Mouse (Mus musculus) MEL (cell line): ENCODE measurements around the gene Col4a4. TPM values are rescaled to one million over a fixed set of nuclear protein-coding genes. Genes with fewer than 3 reads are reported as not detected.

ENCODE experiments used
- DNase-seq: peaks from one replicate; pipeline ENCODE4 v3.0.0; 2011; ENCODE audit warnings: low read depth, low spot score
- H3K27ac ChIP-seq: 2 replicates; pipeline ENCODE4 v1.5.1; 2012; ENCODE audit warnings: low read depth, mild to moderate bottlenecking, control low read depth, low read length, moderate library complexity; ENCODE audit not compliant: control insufficient read depth
- H3K27me3 ChIP-seq, 2 experiments: fragments of 150-350 bp in 1 of 2; sonication (generic) in 1 of 2; 2 replicates each; pipeline ENCODE4 v1.6.1; 2012; ENCODE audit warnings: low read length in 2 of 2, mild to moderate bottlenecking in 2 of 2, improper control_type of control experiment in 1 of 2, moderate library complexity in 1 of 2; ENCODE audit not compliant: insufficient read depth in 2 of 2, control insufficient read depth in 1 of 2
- H3K36me3 ChIP-seq, 2 experiments: 2 replicates each; pipeline ENCODE4 v1.6.1; 2012 to 2014; ENCODE audit warnings: low read length in 2 of 2, improper control_type of control experiment in 1 of 2, inconsistent platforms in 1 of 2, mild to moderate bottlenecking in 1 of 2; ENCODE audit not compliant: insufficient read depth in 2 of 2, control insufficient read depth in 1 of 2
- H3K4me1 ChIP-seq, 2 experiments: fragments of 150-350 bp in 1 of 2; sonication (generic) in 1 of 2; 2 replicates each; pipeline ENCODE4 v1.6.1; 2012; ENCODE audit warnings: low read length in 2 of 2, improper control_type of control experiment in 1 of 2, mild to moderate bottlenecking in 1 of 2; ENCODE audit not compliant: insufficient read depth in 2 of 2, control insufficient read depth in 1 of 2
- H3K4me3 ChIP-seq, 2 experiments: fragments of 150-350 bp in 1 of 2; sonication (generic) in 1 of 2; 2 replicates each; pipeline ENCODE4 v1.5.1; 2012; ENCODE audit warnings: low read depth in 2 of 2, low read length in 2 of 2, mild to moderate bottlenecking in 2 of 2, moderate library complexity in 2 of 2, control low read depth in 1 of 2, improper control_type of control experiment in 1 of 2; ENCODE audit not compliant: control insufficient read depth in 1 of 2, insufficient read depth in 1 of 2
- H3K79me2 ChIP-seq: 2 replicates; pipeline ENCODE4 v1.6.1; 2012; ENCODE audit warnings: mild to moderate bottlenecking, low read length, moderate library complexity; ENCODE audit not compliant: control insufficient read depth, poor library complexity, insufficient read depth
- H3K9ac ChIP-seq: 2 replicates; pipeline ENCODE4 v1.6.1; 2012; ENCODE audit warnings: low read depth, mild to moderate bottlenecking, control low read depth, low read length, moderate library complexity; ENCODE audit not compliant: control insufficient read depth, poor library complexity, severe bottlenecking
- H3K9me3 ChIP-seq: fragments of 150-350 bp; sonication (generic); replicated peaks from 2 replicates; pipeline ENCODE4 v1.6.1; 2012; ENCODE audit warnings: mild to moderate bottlenecking, low read length, improper control_type of control experiment, moderate library complexity; ENCODE audit not compliant: insufficient read depth
- CHD2 ChIP-seq: IDR thresholded peaks from 2 replicates; pipeline ENCODE4 v1.6.1; 2011; ENCODE audit warnings: low read length, improper control_type of control experiment
- CTCF ChIP-seq, 3 experiments: IDR thresholded peaks in 2 of 3; conservative IDR thresholded peaks in 1 of 3; 2 replicates each; pipeline ENCODE4 v1.5.1; 2011 to 2012; ENCODE audit warnings: low read length in 3 of 3, low read depth in 2 of 3, mild to moderate bottlenecking in 2 of 3, improper control_type of control experiment in 1 of 3, inconsistent platforms in 1 of 3, mixed read lengths in 1 of 3, moderate library complexity in 1 of 3; ENCODE audit not compliant: control insufficient read depth in 1 of 3, insufficient read depth in 1 of 3, poor library complexity in 1 of 3, severe bottlenecking in 1 of 3
- E2F4 ChIP-seq: IDR thresholded peaks from 2 replicates; pipeline ENCODE4 v1.6.1; 2011; ENCODE audit warnings: low read depth, low read length, improper control_type of control experiment, borderline replicate concordance
- EP300 ChIP-seq, 2 experiments: IDR thresholded peaks; 2 replicates each; pipeline ENCODE4 v1.6.1; 2011; ENCODE audit warnings: improper control_type of control experiment in 2 of 2, low read length in 2 of 2, low read depth in 1 of 2, mild to moderate bottlenecking in 1 of 2
- MAX ChIP-seq: IDR thresholded peaks from 2 replicates; pipeline ENCODE4 v1.6.1; 2011; ENCODE audit warnings: low read length, improper control_type of control experiment
- MXI1 ChIP-seq: IDR thresholded peaks from 2 replicates; pipeline ENCODE4 v1.6.1; 2011; ENCODE audit warnings: mild to moderate bottlenecking, low read depth, low read length, improper control_type of control experiment
- NRF1 ChIP-seq: IDR thresholded peaks from 2 replicates; pipeline ENCODE4 v1.6.1; 2014; ENCODE audit warnings: low read depth, mild to moderate bottlenecking, inconsistent platforms, low read length, improper control_type of control experiment, moderate library complexity; ENCODE audit not compliant: poor library complexity, insufficient read depth, severe bottlenecking
- POLR2A ChIP-seq, 2 experiments: IDR thresholded peaks; 2 replicates each; pipeline ENCODE4 v1.6.1; 2011 to 2012; ENCODE audit warnings: low read length in 2 of 2, mild to moderate bottlenecking in 2 of 2, control low read depth in 1 of 2, improper control_type of control experiment in 1 of 2, low read depth in 1 of 2, moderate library complexity in 1 of 2; ENCODE audit not compliant: control insufficient read depth in 1 of 2, insufficient read depth in 1 of 2, poor library complexity in 1 of 2
- POLR2AphosphoS5 ChIP-seq: IDR thresholded peaks from 2 replicates; pipeline ENCODE4 v1.6.1; 2012; ENCODE audit warnings: low read depth, borderline replicate concordance, mild to moderate bottlenecking, inconsistent platforms, low read length, moderate library complexity, mixed read lengths
- RAD21 ChIP-seq: IDR thresholded peaks from 2 replicates; pipeline ENCODE4 v1.6.1; 2011; ENCODE audit warnings: mild to moderate bottlenecking, low read depth, low read length, improper control_type of control experiment
- SMC3 ChIP-seq: IDR thresholded peaks from 2 replicates; pipeline ENCODE4 v1.6.1; 2011; ENCODE audit warnings: low read depth, low read length, improper control_type of control experiment
- TAL1 ChIP-seq: IDR thresholded peaks from 2 replicates; pipeline ENCODE4 v1.6.1; 2012; ENCODE audit warnings: mild to moderate bottlenecking, inconsistent platforms, low read length, moderate library complexity, mixed read lengths
- USF1 ChIP-seq: IDR thresholded peaks from 2 replicates; pipeline ENCODE4 v1.6.1; 2014; ENCODE audit warnings: low read depth, mild to moderate bottlenecking, inconsistent platforms, low read length, improper control_type of control experiment, moderate library complexity
- ZC3H11A ChIP-seq: IDR thresholded peaks from 2 replicates; pipeline ENCODE4 v1.6.1; 2012; ENCODE audit warnings: low read depth, mild to moderate bottlenecking, inconsistent platforms, low read length, improper control_type of control experiment
- ZMIZ1 ChIP-seq: IDR thresholded peaks from 2 replicates; pipeline ENCODE4 v1.6.1; 2012; ENCODE audit warnings: low read depth, mild to moderate bottlenecking, inconsistent platforms, low read length, improper control_type of control experiment, moderate library complexity
- ZNF384 ChIP-seq: IDR thresholded peaks from 2 replicates; pipeline ENCODE4 v1.6.1; 2012; ENCODE audit warnings: low read depth, mild to moderate bottlenecking, inconsistent platforms, low read length, improper control_type of control experiment
- polyA plus RNA-seq, 2 experiments: library from polyadenylated mRNA; stranded (reverse) in 1 of 2; unstranded in 1 of 2; fragments of >175 nt in 1 of 2; fragments of >200 nt in 1 of 2; gene quantifications; 2 replicates each; pipeline versions ENCODE4 v1.2.1 to v1.2.4; 2012; ENCODE audit warnings: low replicate concordance in 2 of 2, low read depth in 1 of 2; ENCODE audit not compliant: insufficient read length in 2 of 2, insufficient read depth in 1 of 2, missing spikeins in 1 of 2
- total RNA-seq: library from RNA; depleted of rRNA; stranded (reverse); fragments of 300-350 nt; gene quantifications from 2 replicates; pipeline ENCODE4 v1.2.3, GENCODE M21; 2012

Col4a4 gene
- total and polyA plus RNA-seq, 3 experiments = 0.03 TPM; not detected in 2

- H3K79me2 ChIP-seq = no peaks in the 10 kb centered on the region
- no peaks in the 10 kb centered on the region for H3K36me3 ChIP-seq
- peaks cover 2 to 5% of the 10 kb centered on the region in 2 experiments; a peak in 2 of 4 replicates for H3K27me3 ChIP-seq
- no peak overlapping the region for H3K9ac ChIP-seq
- no peak for TF ChIP-seq NRF1
- TF ChIP-seq POLR2AphosphoS5 = no peak
- TF ChIP-seq SMC3 = peak; percentile 85
- no peak for TF ChIP-seq EP300 (IDR thresholded peaks at IDR 0.05; ENCODE audit: low read depth in 1 of 2, low read length in 2 of 2)
- no peak for TF ChIP-seq TAL1
- TF ChIP-seq USF1 = no peak
- no peak for TF ChIP-seq CHD2
- peak; percentile 84 for TF ChIP-seq RAD21
- TF ChIP-seq ZC3H11A = peak; percentile 88
- no peak for TF ChIP-seq E2F4
- TF ChIP-seq CTCF (IDR thresholded peaks at IDR 0.05 in 2 of 3, conservative IDR thresholded peaks at IDR 0.05 in 1 of 3; ENCODE audit: control insufficient read depth in 1 of 3, insufficient read depth in 1 of 3, low read depth in 2 of 3, low read length in 3 of 3, poor library complexity in 1 of 3, severe bottlenecking in 1 of 3) = peak; percentile 37 to 81 (median 75); a peak in 5 of 6 replicates
- TF ChIP-seq MAX = no peak
- TF ChIP-seq, all 39 proteins: peak for 4
- peak; percentile 56 for DNase-seq
- H3K27ac ChIP-seq = no peak overlapping the region
- H3K4me3 ChIP-seq = no peak overlapping the region
- H3K4me1 ChIP-seq = no peaks in the 10 kb centered on the region
- no peaks in the 10 kb centered on the region for H3K9me3 ChIP-seq
Measured at GRCm38 (mm10) chr1:82554443-82554850, 32.2 kb downstream of the Col4a4 start.

- peaks cover 3% of the 10 kb centered on the region in 2 experiments; a peak in 1 of 4 replicates for H3K27me3 ChIP-seq
- H3K27ac ChIP-seq = no peak overlapping the region
- no peak overlapping the region for H3K9ac ChIP-seq
- no peaks in the 10 kb centered on the region for H3K9me3 ChIP-seq
- H3K4me1 ChIP-seq = no peaks in the 10 kb centered on the region
- no peak overlapping the region for H3K4me3 ChIP-seq
- no peak for DNase-seq
- TF ChIP-seq NRF1 (no peak), MXI1 (no peak), POLR2A (IDR thresholded peaks at IDR 0.05; ENCODE audit: control insufficient read depth in 1 of 2, insufficient read depth in 1 of 2, low read depth in 1 of 2, low read length in 2 of 2, poor library complexity in 1 of 2) (no peak), ZMIZ1 (no peak), TAL1 (no peak), EP300 (IDR thresholded peaks at IDR 0.05; ENCODE audit: low read depth in 1 of 2, low read length in 2 of 2) (no peak), ZNF384 (no peak)
- TF ChIP-seq, all 39 proteins: peak for 0
- Histone ChIP-seq H3K36me3 (no peaks in the 10 kb centered on the region), H3K79me2 (no peaks in the 10 kb centered on the region)
Measured at GRCm38 (mm10) chr1:82545199-82545960, 41.3 kb downstream of the Col4a4 start.
